Mouse (Mus musculus) C2C12 (cell line): ENCODE measurements at regions not wholly inside any gene's neighbourhood (a gene's known extent, or its start where the extent isn't known, plus 50 kb on each side); places are given as distances from the start of the nearest gene placed in this dataset.

Experiments used
- H3K27me3 ChIP-seq: one replicate; pipeline ENCODE4 v1.6.1; 2011; ENCODE audit not compliant: control insufficient read depth, insufficient read depth, insufficient read length
- H3K36me3 ChIP-seq: one replicate; pipeline ENCODE4 v1.6.1; 2011; ENCODE audit not compliant: control insufficient read depth, insufficient read depth
- H3K4me3 ChIP-seq: one replicate; pipeline ENCODE4 v1.5.1; 2011; ENCODE audit warnings: mild to moderate bottlenecking, control low read depth; ENCODE audit not compliant: poor library complexity, insufficient read depth, severe bottlenecking
- H3K79me2 ChIP-seq: one replicate; pipeline ENCODE4 v1.6.1; 2011; ENCODE audit not compliant: control insufficient read depth, insufficient read depth
- H3K79me3 ChIP-seq: one replicate; pipeline ENCODE4 v1.6.1; 2011; ENCODE audit warnings: low read depth, control low read depth
- H3ac ChIP-seq: one replicate; pipeline ENCODE3; 2011; ENCODE audit warnings: low read depth; ENCODE audit not compliant: control insufficient read depth, insufficient read length
- CEBPB ChIP-seq: IDR thresholded peaks from one replicate; pipeline ENCODE4 v1.6.1; 2011; ENCODE audit warnings: low read depth, mild to moderate bottlenecking, control low read depth, moderate library complexity
- CTCF ChIP-seq: IDR thresholded peaks from one replicate; pipeline ENCODE4 v1.5.1; 2011; ENCODE audit not compliant: control insufficient read depth, insufficient read depth, insufficient read length
- FOSL1 ChIP-seq: IDR thresholded peaks from one replicate; pipeline ENCODE4 v1.8.0; 2011; ENCODE audit warnings: mild to moderate bottlenecking, low read length; ENCODE audit not compliant: poor library complexity, insufficient read depth, severe bottlenecking
- MAX ChIP-seq: IDR thresholded peaks from one replicate; pipeline ENCODE4 v1.6.1; 2011; ENCODE audit warnings: mild to moderate bottlenecking, control low read depth
- MYOD1 ChIP-seq: IDR thresholded peaks from one replicate; pipeline ENCODE4 v1.6.1; 2011; ENCODE audit warnings: low read depth; ENCODE audit not compliant: control insufficient read depth, insufficient read length
- MYOG ChIP-seq: IDR thresholded peaks from one replicate; pipeline ENCODE4 v1.6.1; 2011; ENCODE audit not compliant: control insufficient read depth, insufficient read length; ENCODE audit errors: extremely low read depth
- USF1 ChIP-seq: IDR thresholded peaks from one replicate; pipeline ENCODE4 v1.6.1; 2011; ENCODE audit warnings: low read depth, mild to moderate bottlenecking, control low read depth, moderate library complexity

GRCm38 (mm10) chr3:110700122-110700521, 449.3 kb upstream of the Prmt6 start:
- H3K4me3 ChIP-seq, result no peak overlapping the region
- TF ChIP-seq MYOG (no peak), MAX (no peak), CTCF (no peak), MYOD1 (no peak), USF1 (no peak), FOSL1 (no peak), CEBPB (no peak)
- no peaks in the 10 kb centered on the region for H3K27me3 ChIP-seq
- no peak overlapping the region for H3ac ChIP-seq
- no peaks in the 10 kb centered on the region for H3K79me2 ChIP-seq
- no peaks in the 10 kb centered on the region for H3K79me3 ChIP-seq
- H3K36me3 ChIP-seq, result no peaks in the 10 kb centered on the region

GRCm38 (mm10) chr3:110667525-110668005, 416.8 kb upstream of the Prmt6 start:
- TF ChIP-seq MYOG (no peak), MYOD1 (peak; percentile 41)
- Histone ChIP-seq H3ac (no peak overlapping the region), H3K36me3 (no peaks in the 10 kb centered on the region), H3K79me3 (no peaks in the 10 kb centered on the region), H3K4me3 (no peak overlapping the region), H3K27me3 (no peaks in the 10 kb centered on the region), H3K79me2 (no peaks in the 10 kb centered on the region)

- Histone ChIP-seq H3K79me3 (no peaks in the 10 kb centered on the region), H3K79me2 (no peaks in the 10 kb centered on the region), H3K4me3 (no peak overlapping the region), H3K27me3 (no peaks in the 10 kb centered on the region), H3K36me3 (no peaks in the 10 kb centered on the region), H3ac (no peak overlapping the region)
- no peak for TF ChIP-seq USF1
- TF ChIP-seq MYOD1, result no peak
- TF ChIP-seq MYOG, result no peak
- TF ChIP-seq CEBPB, result no peak
- TF ChIP-seq FOSL1, result no peak
- no peak for TF ChIP-seq MAX
- no peak for TF ChIP-seq CTCF
These were observed 416.2 kb upstream of the Prmt6 start for GRCm38 (mm10) chr3:110666992-110667391.

- no peaks in the 10 kb centered on the region for H3K79me3 ChIP-seq
- H3K4me3 ChIP-seq, result no peak overlapping the region
- no peak overlapping the region for H3ac ChIP-seq
- TF ChIP-seq MYOD1, result no peak
- TF ChIP-seq USF1, result no peak
- no peak for TF ChIP-seq MAX
- TF ChIP-seq CTCF, result no peak
- TF ChIP-seq FOSL1, result no peak
- TF ChIP-seq MYOG, result no peak
- TF ChIP-seq CEBPB, result no peak
- no peaks in the 10 kb centered on the region for H3K27me3 ChIP-seq
- no peaks in the 10 kb centered on the region for H3K36me3 ChIP-seq
- H3K79me2 ChIP-seq, result no peaks in the 10 kb centered on the region
These were observed 406.8 kb upstream of the Prmt6 start for GRCm38 (mm10) chr3:110657495-110658105.

- Histone ChIP-seq H3K36me3 (no peaks in the 10 kb centered on the region), H3K79me3 (no peaks in the 10 kb centered on the region), H3K27me3 (no peaks in the 10 kb centered on the region), H3ac (no peak overlapping the region), H3K4me3 (no peak overlapping the region), H3K79me2 (no peaks in the 10 kb centered on the region)
- TF ChIP-seq CTCF (no peak), USF1 (no peak), FOSL1 (no peak), CEBPB (no peak), MAX (no peak), MYOD1 (no peak), MYOG (no peak)
These were observed 375.5 kb upstream of the Prmt6 start for GRCm38 (mm10) chr3:110626326-110626725.

GRCm38 (mm10) chr3:110599175-110599853, 348.5 kb upstream of the Prmt6 start:
- no peak for TF ChIP-seq CTCF
- no peak for TF ChIP-seq MYOD1
- no peak for TF ChIP-seq FOSL1
- TF ChIP-seq CEBPB, result no peak
- TF ChIP-seq USF1, result no peak
- TF ChIP-seq MYOG, result no peak
- TF ChIP-seq MAX, result no peak
- Histone ChIP-seq H3K79me2 (no peaks in the 10 kb centered on the region), H3ac (no peak overlapping the region), H3K36me3 (no peaks in the 10 kb centered on the region), H3K27me3 (no peaks in the 10 kb centered on the region), H3K4me3 (no peak overlapping the region), H3K79me3 (no peaks in the 10 kb centered on the region)

GRCm38 (mm10) chr3:110582766-110583165, 332.0 kb upstream of the Prmt6 start:
- Histone ChIP-seq H3K79me3 (no peaks in the 10 kb centered on the region), H3K4me3 (no peak overlapping the region)
- TF ChIP-seq USF1, result no peak
- TF ChIP-seq MAX, result no peak
- TF ChIP-seq CTCF, result no peak
- no peak for TF ChIP-seq FOSL1
- no peak for TF ChIP-seq MYOD1
- no peak for TF ChIP-seq CEBPB
- TF ChIP-seq MYOG, result no peak

More at GRCm38 (mm10) chr3:110582766-110583165, 332.0 kb upstream of the Prmt6 start:
- Histone ChIP-seq H3K27me3 (no peaks in the 10 kb centered on the region), H3K79me2 (no peaks in the 10 kb centered on the region), H3K36me3 (no peaks in the 10 kb centered on the region), H3ac (no peak overlapping the region)
